Mouse (Mus musculus): Measurements from ENCODE around the gene Cyb5r4. TPM values are rescaled to one million over a fixed set of nuclear protein-coding genes. Genes with fewer than 3 reads are reported as not detected.
"Not testable (repeated sequence)": the region's sequence is repeated elsewhere in the genome, so short reads cannot be mapped to it uniquely, and the experiment has no call there.

The Cyb5r4 gene
- polyA plus RNA-seq (2015; fragmentation: Nextera tagmentation; extraction: Ambion mirVana) = 45.5 and 49.6 TPM in 2 replicates

GRCm38 (mm10) chr9:87021778-87022523, at the start of gene Cyb5r4:
Cyb5r4 (plus strand) TSS chr9:87022014.
- Histone ChIP-seq H3K27ac (peak within 1 kb of the TSS; percentile 75), H3K9ac (peak within 1 kb of the TSS; percentile 63), H3K4me1 (peaks cover 11% of the 10 kb centered on the region), H3K4me3 (peak within 1 kb of the TSS; percentile 89), H3K36me3 (no peaks in the 10 kb centered on the region), H3K4me2 (peak within 1 kb of the TSS; percentile 72), H3K27me3 (peaks cover 6% of the 10 kb centered on the region), H3K9me3 (no peaks in the 10 kb centered on the region)
- WGBS = under 1% methylated on average over 52 of the region's 52 CpGs
- ATAC-seq (ENCODE audit: insufficient number of reproducible peaks, low FRiP score, low TSS enrichment, low read depth) = peak; percentile 99

- H3K9ac ChIP-seq; H3K27me3 ChIP-seq; H3K9me3 ChIP-seq; H3K4me3 ChIP-seq; H3K36me3 ChIP-seq; H3K4me2 ChIP-seq; H3K4me1 ChIP-seq; H3K27ac ChIP-seq; ATAC-seq (ENCODE audit: insufficient number of reproducible peaks, low FRiP score, low TSS enrichment, low read depth): not testable (repeated sequence)
Observed at GRCm38 (mm10) chr9:86972471-86972870, 49.3 kb upstream of the Cyb5r4 start.

- Histone ChIP-seq H3K4me3 (no peak overlapping the region), H3K9me3 (no peaks in the 10 kb centered on the region), H3K9ac (no peak overlapping the region), H3K4me2 (no peak overlapping the region), H3K27ac (no peak overlapping the region), H3K4me1 (no peaks in the 10 kb centered on the region), H3K27me3 (no peaks in the 10 kb centered on the region), H3K36me3 (no peaks in the 10 kb centered on the region)
- ATAC-seq (ENCODE audit: insufficient number of reproducible peaks, low FRiP score, low TSS enrichment, low read depth) = no peak
- 63% methylated on average over 4 of the region's 4 CpGs for WGBS
Observed at GRCm38 (mm10) chr9:86973562-86973961, 48.3 kb upstream of the Cyb5r4 start.

GRCm38 (mm10) chr9:86976896-86977295, 44.9 kb upstream of the Cyb5r4 start:
- H3K27ac ChIP-seq = no peak overlapping the region
- H3K36me3 ChIP-seq = no peaks in the 10 kb centered on the region
- no peaks in the 10 kb centered on the region for H3K9me3 ChIP-seq
- H3K4me1 ChIP-seq = no peaks in the 10 kb centered on the region; the same call in 1 of the 2 replicates
- no peak overlapping the region for H3K9ac ChIP-seq
- ATAC-seq (ENCODE audit: insufficient number of reproducible peaks, low FRiP score, low TSS enrichment, low read depth) = no peak
- no peak overlapping the region for H3K4me2 ChIP-seq
- WGBS = 68% methylated on average over 4 of the region's 4 CpGs
- no peaks in the 10 kb centered on the region for H3K27me3 ChIP-seq
- H3K4me3 ChIP-seq = no peak overlapping the region

- WGBS = 67% methylated on average over 7 of the region's 7 CpGs
- Histone ChIP-seq H3K4me1 (no peaks in the 10 kb centered on the region; the same call in 1 of the 2 replicates), H3K9ac (no peak overlapping the region), H3K4me2 (no peak overlapping the region), H3K27me3 (no peaks in the 10 kb centered on the region), H3K27ac (no peak overlapping the region), H3K9me3 (no peaks in the 10 kb centered on the region), H3K36me3 (no peaks in the 10 kb centered on the region), H3K4me3 (no peak overlapping the region)
- no peak for ATAC-seq (ENCODE audit: insufficient number of reproducible peaks, low FRiP score, low TSS enrichment, low read depth)
Observed at GRCm38 (mm10) chr9:86978257-86978907, 43.4 kb upstream of the Cyb5r4 start.

GRCm38 (mm10) chr9:86980048-86980447, 41.8 kb upstream of the Cyb5r4 start:
- no peaks in the 10 kb centered on the region; the same call in 1 of the 2 replicates for H3K4me1 ChIP-seq
- no peaks in the 10 kb centered on the region for H3K36me3 ChIP-seq
- H3K9me3 ChIP-seq = no peaks in the 10 kb centered on the region
- H3K4me2 ChIP-seq = no peak overlapping the region
- H3K27ac ChIP-seq = no peak overlapping the region
- ATAC-seq (ENCODE audit: insufficient number of reproducible peaks, low FRiP score, low TSS enrichment, low read depth) = no peak
- no peak overlapping the region for H3K4me3 ChIP-seq
- no peak overlapping the region for H3K9ac ChIP-seq
- no peaks in the 10 kb centered on the region for H3K27me3 ChIP-seq

GRCm38 (mm10) chr9:86980942-86981341, 40.9 kb upstream of the Cyb5r4 start:
- H3K27ac ChIP-seq = no peak overlapping the region
- no peaks in the 10 kb centered on the region for H3K27me3 ChIP-seq
- no peaks in the 10 kb centered on the region for H3K36me3 ChIP-seq
- no peak overlapping the region for H3K4me2 ChIP-seq
- no peak overlapping the region for H3K4me3 ChIP-seq
- 57% methylated on average over 2 of the region's 2 CpGs for WGBS
- no peak overlapping the region for H3K9ac ChIP-seq
- ATAC-seq (ENCODE audit: insufficient number of reproducible peaks, low FRiP score, low TSS enrichment, low read depth) = no peak
- H3K9me3 ChIP-seq = no peaks in the 10 kb centered on the region
- H3K4me1 ChIP-seq = no peaks in the 10 kb centered on the region; the same call in 1 of the 2 replicates

GRCm38 (mm10) chr9:86981551-86981950, 40.3 kb upstream of the Cyb5r4 start:
- Histone ChIP-seq H3K27me3 (no peaks in the 10 kb centered on the region), H3K4me2 (no peak overlapping the region), H3K9ac (no peak overlapping the region), H3K27ac (no peak overlapping the region), H3K9me3 (no peaks in the 10 kb centered on the region), H3K4me1 (no peaks in the 10 kb centered on the region; the same call in 1 of the 2 replicates), H3K4me3 (no peak overlapping the region), H3K36me3 (no peaks in the 10 kb centered on the region)
- 9% methylated on average over 10 of the region's 10 CpGs for WGBS
- no peak for ATAC-seq (ENCODE audit: insufficient number of reproducible peaks, low FRiP score, low TSS enrichment, low read depth)

GRCm38 (mm10) chr9:86984583-86984982, 37.2 kb upstream of the Cyb5r4 start:
- Histone ChIP-seq H3K27ac (no peak overlapping the region), H3K4me2 (no peak overlapping the region), H3K27me3 (no peaks in the 10 kb centered on the region), H3K4me3 (no peak overlapping the region), H3K36me3 (no peaks in the 10 kb centered on the region), H3K9me3 (no peaks in the 10 kb centered on the region), H3K9ac (no peak overlapping the region), H3K4me1 (no peaks in the 10 kb centered on the region; the same call in 1 of the 2 replicates)
- ATAC-seq (ENCODE audit: insufficient number of reproducible peaks, low FRiP score, low TSS enrichment, low read depth) = no peak
- 67% methylated on average over 3 of the region's 3 CpGs for WGBS

- no peaks in the 10 kb centered on the region; the same call in 1 of the 2 replicates for H3K4me1 ChIP-seq
- no peak for ATAC-seq (ENCODE audit: insufficient number of reproducible peaks, low FRiP score, low TSS enrichment, low read depth)
- no peak overlapping the region for H3K4me2 ChIP-seq
- H3K27me3 ChIP-seq = no peaks in the 10 kb centered on the region
- no peak overlapping the region for H3K27ac ChIP-seq
- no peaks in the 10 kb centered on the region for H3K36me3 ChIP-seq
- 50% methylated on average over 6 of the region's 6 CpGs for WGBS
- no peak overlapping the region for H3K9ac ChIP-seq
- H3K4me3 ChIP-seq = no peak overlapping the region
- H3K9me3 ChIP-seq = no peaks in the 10 kb centered on the region
Observed at GRCm38 (mm10) chr9:86985105-86985504, 36.7 kb upstream of the Cyb5r4 start.

GRCm38 (mm10) chr9:86986703-86987296, 35.0 kb upstream of the Cyb5r4 start:
- H3K36me3 ChIP-seq = no peaks in the 10 kb centered on the region
- 18% methylated on average over 7 of the region's 7 CpGs for WGBS
- no peak overlapping the region for H3K4me3 ChIP-seq
- no peak overlapping the region for H3K4me2 ChIP-seq
- no peak for ATAC-seq (ENCODE audit: insufficient number of reproducible peaks, low FRiP score, low TSS enrichment, low read depth)
- H3K4me1 ChIP-seq = no peaks in the 10 kb centered on the region
- no peaks in the 10 kb centered on the region for H3K27me3 ChIP-seq
- H3K9ac ChIP-seq = no peak overlapping the region
- no peaks in the 10 kb centered on the region for H3K9me3 ChIP-seq
- no peak overlapping the region for H3K27ac ChIP-seq

- no peaks in the 10 kb centered on the region for H3K9me3 ChIP-seq
- H3K36me3 ChIP-seq = no peaks in the 10 kb centered on the region
- ATAC-seq (ENCODE audit: insufficient number of reproducible peaks, low FRiP score, low TSS enrichment, low read depth) = no peak
- H3K27ac ChIP-seq = no peak overlapping the region
- H3K4me1 ChIP-seq = no peaks in the 10 kb centered on the region
- H3K27me3 ChIP-seq = no peaks in the 10 kb centered on the region
- no peak overlapping the region for H3K4me3 ChIP-seq
- H3K9ac ChIP-seq = no peak overlapping the region
- no peak overlapping the region for H3K4me2 ChIP-seq
Observed at GRCm38 (mm10) chr9:86989822-86990221, 32.0 kb upstream of the Cyb5r4 start.
